Mouse (Mus musculus): ENCODE measurements around the gene Rcor2.

Gene Rcor2

DNA sequence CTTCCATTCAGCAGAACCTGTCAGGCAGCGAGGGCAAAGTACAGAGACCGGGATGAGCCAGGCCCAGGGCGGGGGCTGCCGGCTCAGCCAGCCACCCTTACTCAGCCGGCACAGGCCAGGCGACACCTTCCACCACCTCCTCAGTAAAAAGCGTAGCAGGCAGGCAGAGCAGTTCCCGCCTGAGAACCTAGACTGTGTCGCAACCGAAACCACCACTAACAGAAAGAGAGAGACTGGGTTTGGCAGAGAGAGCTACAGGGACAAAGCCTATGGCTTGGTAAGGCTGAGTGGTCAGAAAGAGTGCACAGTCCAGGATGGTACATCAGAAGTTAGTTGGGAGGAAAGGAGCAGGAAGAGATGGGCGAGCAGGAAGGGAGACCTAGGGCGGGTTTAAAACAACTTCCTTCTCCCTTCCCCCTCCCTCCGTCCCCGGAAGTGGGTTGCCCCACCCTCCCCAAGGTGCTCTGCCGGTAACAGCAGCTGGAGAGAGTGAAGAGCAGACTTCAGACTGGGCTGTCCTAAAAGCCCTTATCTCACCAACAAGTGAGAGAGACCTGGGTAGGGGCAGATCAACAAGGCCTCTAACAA is 28.0 kb downstream of the Rcor2 start:
- DNase-seq = peak; percentile 84

DNA sequence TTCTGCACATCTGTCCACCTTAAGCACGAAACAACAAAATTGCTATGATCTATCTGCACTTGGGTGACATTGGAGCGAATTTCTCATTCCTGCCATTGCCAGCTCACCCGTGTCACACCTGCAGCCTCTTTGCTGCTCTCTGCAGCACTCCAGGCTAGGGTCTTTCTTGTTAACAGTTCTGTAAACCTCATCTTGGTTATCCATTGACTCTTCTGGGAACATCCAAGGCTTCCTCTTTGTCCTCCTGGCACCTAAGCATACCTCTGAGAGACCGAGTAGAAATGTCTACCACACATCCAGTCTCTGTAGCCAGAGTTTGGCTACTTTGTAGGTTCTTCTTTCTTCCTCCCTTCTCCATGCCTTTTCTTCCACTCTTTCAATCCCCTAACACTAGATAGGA is 28.8 kb downstream of the Rcor2 start:
- DNase-seq = peak; percentile 72

DNA sequence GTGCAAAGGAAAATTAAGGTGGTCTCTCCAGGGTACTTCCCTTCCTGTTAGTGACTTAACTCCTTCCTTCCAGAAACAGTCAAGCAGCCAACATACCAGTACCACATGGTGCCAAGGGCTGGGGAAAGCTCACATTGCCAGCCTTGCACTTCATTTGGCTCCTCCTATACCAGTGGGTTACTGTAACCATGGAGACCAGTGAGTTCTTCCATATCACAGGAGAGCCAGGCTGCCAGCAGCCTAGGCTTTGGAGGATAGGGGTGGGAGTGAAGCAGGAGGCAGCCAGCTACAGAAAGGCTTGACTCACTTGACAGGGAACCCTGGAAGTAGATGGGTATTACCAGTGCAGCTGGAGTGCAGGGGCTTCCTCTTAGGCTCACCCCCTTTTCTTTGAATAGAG is 31.9 kb downstream of the Rcor2 start:
- DNase-seq = no peak

- DNase-seq = no peak
These were observed 33.0 kb downstream of the Rcor2 start for GRCm38 (mm10) chr19:7300078-7300477.

DNA sequence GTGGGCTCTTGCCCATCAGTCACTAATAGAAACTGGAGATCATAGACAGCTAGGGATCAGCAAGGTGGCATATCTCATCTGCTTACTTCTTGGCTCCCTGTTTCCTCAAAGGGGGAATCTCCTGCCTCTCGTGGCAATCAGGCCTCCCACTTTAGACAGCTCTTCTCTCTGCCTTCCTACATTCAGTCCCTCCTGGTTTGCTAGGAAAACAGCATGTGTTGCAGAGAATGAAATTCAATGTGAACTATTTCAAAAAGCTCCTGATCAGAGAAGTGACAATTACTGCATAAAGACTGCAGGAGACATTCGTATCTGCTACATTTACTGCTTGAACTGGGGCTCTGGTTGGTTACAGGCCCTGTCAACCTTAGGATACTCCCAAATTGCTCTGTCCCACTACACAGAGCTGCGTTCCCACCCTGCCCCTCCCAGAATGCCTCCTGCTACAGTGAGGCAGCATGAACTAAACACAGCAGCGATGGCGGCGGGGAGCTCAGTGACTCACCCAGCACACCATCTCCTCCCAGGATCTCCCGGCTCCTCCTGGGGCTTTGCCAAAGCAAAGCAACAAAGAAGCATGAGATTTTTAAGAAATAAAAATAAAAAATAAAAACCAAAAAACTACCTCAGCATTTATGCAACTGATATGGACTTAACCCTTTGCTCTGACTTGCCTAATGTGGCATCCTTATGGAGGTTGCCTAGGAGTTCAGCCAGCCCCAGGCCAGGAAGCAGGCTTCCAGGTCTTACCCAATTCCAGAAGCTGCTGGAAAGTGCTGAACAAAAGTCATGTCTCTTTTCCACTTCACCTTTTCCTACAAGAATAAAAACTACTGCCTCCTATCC is 34.7 kb downstream of the Rcor2 start:
- DNase-seq = no peak

DNA sequence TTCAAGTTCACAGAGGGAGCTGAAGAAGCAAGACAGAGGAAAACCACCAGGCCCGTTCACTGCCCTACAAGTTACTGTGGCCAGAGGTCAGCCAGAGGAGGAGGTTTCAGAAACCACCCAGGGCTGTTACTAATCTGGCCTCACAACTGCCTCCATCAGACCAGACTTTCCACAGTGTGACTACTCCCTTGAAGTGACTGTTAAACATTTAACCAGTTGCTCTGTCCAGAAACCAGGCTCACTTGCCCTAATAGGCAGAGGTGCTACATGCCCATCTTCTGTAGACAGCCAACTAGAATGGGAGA is 35.3 kb downstream of the Rcor2 start:
- peak; percentile 88 for DNase-seq

GRCm38 (mm10) chr19:7303796-7304195 is 36.7 kb downstream of the Rcor2 start:
- no peak for DNase-seq

- no peak for DNase-seq
These were observed 37.7 kb downstream of the Rcor2 start for GRCm38 (mm10) chr19:7304801-7305200.

GRCm38 (mm10) chr19:7305380-7306310 is 38.5 kb downstream of the Rcor2 start:
- peak; percentile 89 for DNase-seq

GRCm38 (mm10) chr19:7306968-7307367 is 39.8 kb downstream of the Rcor2 start:
- peak; percentile 77 for DNase-seq

- peak; percentile 86 for DNase-seq
These were observed 41.1 kb downstream of the Rcor2 start for GRCm38 (mm10) chr19:7307995-7308770.

DNA sequence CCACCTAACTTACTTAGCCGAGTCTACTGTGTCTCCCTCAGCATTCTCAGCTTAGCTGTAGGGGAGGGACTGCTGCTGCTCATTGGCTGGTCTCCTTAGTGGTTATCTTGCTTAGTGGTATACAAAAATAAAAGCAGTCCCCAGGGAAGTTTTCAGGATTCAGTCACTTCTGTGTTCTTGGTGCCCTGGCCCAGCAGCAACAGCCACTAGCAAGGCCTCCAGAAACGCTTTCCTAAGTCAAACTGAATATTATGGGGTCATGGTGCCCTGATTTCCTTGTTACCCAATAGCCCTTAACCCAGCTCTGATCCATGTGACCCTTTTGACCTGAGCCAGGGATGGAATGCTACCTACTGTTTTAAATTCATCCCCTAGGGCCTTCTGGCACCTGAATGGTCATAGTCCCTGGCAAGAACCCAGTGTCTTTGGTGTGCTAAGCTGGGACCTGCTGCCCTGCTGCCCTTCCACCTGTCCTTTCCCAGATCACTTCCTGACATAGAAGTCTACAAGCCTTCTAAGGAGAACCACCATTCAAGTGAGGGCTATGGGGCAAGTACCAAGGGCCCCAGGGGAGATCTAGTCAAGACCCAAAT is 42.7 kb downstream of the Rcor2 start:
- peak; percentile 89 for DNase-seq

- DNase-seq = peak; percentile 79
These were observed 43.6 kb downstream of the Rcor2 start for GRCm38 (mm10) chr19:7310704-7311103.

GRCm38 (mm10) chr19:7311306-7311705 is 44.2 kb downstream of the Rcor2 start:
- DNase-seq = no peak

GRCm38 (mm10) chr19:7313660-7314059 is 46.5 kb downstream of the Rcor2 start:
- peak; percentile 67 for DNase-seq

DNA sequence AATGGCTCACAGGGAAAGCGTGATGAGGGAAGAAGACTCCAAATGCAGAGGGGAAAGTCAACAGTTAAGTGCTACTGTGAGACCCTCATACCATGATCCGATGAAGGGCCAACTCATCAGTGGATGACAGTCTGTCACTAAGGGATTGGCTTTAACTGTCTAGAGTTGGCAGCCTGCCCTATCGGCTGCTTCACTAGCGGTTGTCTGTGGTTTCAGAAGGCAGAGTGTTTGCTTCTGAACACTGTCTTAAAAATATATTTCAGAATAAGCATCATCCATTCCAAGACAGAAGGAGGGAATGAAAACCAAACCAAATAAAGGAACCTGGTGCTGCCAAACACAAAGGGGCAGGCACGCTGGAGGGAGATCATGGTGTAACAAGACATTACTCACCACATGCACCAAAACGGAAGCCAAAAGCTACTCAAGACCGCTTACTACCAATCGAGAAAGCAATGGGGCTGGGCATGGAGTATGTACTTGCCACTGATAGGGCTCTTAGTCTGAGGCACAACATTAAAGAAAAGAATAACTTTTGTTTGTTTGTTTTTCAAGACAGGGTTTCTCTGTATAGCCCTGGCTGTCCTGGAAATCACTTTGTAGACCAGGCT is 48.0 kb downstream of the Rcor2 start:
- no peak for DNase-seq

DNA sequence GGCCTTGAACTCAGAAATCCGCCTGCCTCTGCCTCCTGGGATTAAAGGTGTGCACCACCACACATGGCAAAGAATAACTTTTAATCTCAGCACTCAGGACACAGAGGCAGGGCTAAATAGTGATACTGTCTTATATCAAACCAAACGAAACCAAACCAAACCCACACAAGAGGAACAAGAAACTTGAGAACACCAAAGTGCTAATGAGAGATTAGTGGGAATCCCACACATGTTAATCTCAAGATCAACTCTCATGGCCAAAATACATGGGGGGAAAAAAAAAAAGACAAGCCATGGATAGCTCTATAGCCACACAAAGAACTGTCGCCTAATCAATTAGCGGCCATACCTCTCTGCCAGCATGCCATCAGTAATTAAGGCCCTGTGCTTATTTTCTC is 48.5 kb downstream of the Rcor2 start:
- no peak for DNase-seq

DNA sequence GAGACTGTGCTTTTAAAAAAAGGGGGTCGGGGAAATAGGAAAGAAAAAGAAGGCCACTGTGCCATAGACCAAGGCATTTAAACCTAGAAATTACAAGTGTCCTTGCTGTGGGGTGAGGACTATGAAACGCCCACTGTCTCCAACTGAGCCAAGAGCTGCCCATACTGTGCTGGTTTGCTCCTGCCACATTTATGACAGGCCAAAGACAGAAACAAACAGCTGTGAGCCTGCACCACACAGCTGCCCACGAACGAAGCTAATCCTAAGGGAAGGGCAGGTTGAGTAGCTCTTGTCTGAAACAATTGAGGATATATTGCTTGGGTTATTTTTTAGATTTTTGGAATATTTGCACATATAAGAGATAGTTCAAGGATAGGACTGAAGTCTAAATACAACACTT is 49.7 kb downstream of the Rcor2 start:
- DNase-seq = no peak

- no peak for DNase-seq
These were observed 50.6 kb downstream of the Rcor2 start for GRCm38 (mm10) chr19:7317716-7318115.

DNA sequence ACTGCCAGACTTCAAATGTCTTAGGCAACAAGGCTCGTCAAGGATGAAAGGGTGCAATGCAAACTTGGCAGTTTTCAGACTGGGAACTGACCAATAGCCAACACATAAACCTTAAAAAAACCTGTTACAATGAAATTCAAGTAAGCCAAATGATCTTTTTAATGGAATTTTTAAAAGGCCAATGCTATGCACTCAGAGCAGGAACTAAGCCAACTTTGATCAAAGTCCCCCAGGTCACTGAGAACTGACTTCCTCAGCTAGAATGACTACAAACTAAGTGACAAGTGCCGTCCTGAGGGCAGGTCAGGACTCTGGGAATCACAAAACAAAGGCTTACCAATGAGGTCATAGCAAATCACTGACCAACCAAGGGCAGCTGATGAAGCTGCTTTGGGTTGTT is 53.1 kb downstream of the Rcor2 start:
- peak; percentile 85 for DNase-seq

DNA sequence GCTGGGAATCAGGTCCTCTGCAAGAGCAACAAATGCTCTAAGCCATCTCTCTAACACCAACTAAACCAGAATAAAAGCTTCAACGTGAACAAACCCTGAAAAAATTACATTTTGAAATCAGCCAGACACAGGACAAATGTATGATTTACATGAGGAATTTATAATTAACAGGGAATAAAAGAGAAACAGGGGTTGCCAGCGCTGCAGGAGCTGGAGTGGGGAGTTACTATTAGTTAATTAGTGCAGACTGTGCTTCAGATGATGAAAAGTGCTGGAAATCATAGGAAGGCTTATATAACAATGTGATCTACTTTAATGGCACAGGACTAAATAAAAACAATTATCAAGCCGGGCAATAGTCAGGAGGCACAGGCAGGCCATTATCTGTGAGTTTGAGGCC is 54.3 kb downstream of the Rcor2 start:
- peak; percentile 76 for DNase-seq
